ENCODE assay signal across 26 mouse cellular contexts in the genomic region with DNA sequence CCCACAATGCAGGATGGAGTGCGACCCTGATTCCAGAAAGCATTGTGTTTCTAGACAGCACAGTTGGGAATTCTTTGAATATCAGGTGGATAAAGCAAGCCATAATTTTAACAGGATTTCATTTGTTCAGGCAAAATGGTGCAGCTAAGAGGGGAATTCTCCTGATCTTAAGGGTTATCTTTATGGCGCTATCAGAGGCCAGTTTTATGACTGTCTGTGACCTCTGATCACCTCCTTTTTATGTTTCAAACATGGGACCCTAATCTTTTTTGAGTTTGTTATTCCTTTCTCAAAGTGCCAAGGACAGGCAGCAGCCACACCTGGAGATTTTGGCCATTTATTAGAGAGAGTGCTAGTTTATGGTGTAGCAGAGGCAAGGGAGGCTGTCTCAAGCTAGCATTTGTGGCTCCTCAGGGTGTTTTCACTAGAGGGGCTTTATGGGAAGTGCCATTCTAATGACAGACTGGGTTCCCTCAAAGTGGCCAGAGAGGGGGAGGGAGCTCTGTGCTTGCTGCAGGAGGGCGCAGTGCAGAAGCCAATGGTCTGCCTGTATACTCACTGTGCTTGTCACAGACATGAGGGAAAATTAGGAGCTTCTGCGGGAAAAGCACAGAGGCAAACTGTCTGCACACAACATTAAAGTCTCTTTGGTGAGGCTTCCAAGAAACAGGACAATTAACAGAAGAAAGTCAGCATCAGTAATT. TPM values are rescaled to one million over a fixed set of nuclear protein-coding genes. Genes with fewer than 3 reads are reported as not detected.
DNase-seq lines count a peak whose midpoint lies in the region; ATAC-seq lines count a peak whose summit lies in the region.
"Had no signal": no experiment of that assay in that cellular context is flagged by ENCODE, and none has a peak within 500 bp of the region (broad histone marks: within the 10 kb centered on the region; RNA-seq: fewer than 3 reads in every experiment).

No protein-coding gene starts in this region.

- no peaks in the 10 kb centered on the region for H3K36me3 ChIP-seq in limb, embryonic 12.5 days
- H3K36me3 ChIP-seq in limb, embryonic 10.5 days, result no peaks in the 10 kb centered on the region
- H3K36me3 ChIP-seq: embryonic facial prominence, embryonic 13.5 days; embryonic facial prominence, embryonic 15.5 days; forebrain, embryonic 10.5 days; forebrain, embryonic 12.5 days; G1E had no signal

- ATAC-seq in limb, embryonic 12.5 days (ENCODE audit: insufficient number of reproducible peaks, insufficient read depth, low FRiP score, low TSS enrichment, low read depth), result peak; percentile 52
- ATAC-seq: activated CD4-positive, CD25-positive, alpha-beta regulatory T cell, adult 4 months; CD4-positive, CD25-positive, alpha-beta regulatory T cell, adult 4 months; forebrain, embryonic 14.5 days; forebrain, embryonic 16.5 days; Patski had no signal

- DNase-seq in embryo, embryonic 9.5 days (ENCODE audit: extremely low spot score), result peak; percentile 1
- no peak for DNase-seq in embryo, embryonic 11 days
- no peak for DNase-seq in limb, embryonic 10.5 days (ENCODE audit: low spot score)
- no peak for DNase-seq in cerebellum, adult 9-11 months
- DNase-seq: adrenal gland, adult 8-10 months; adrenal gland, postnatal 14 days; adrenal gland, postnatal 36 days; B cell, adult 2 months; cerebellum, adult 11-12 months; cerebellum, adult 2 months; cerebellum, adult 9-10 months; cerebellum, postnatal 14 days; cerebellum, postnatal 36 days had no signal

- 25% methylated on average over 4 of the region's 4 CpGs for WGBS in limb, embryonic 12.5 days
- WGBS in limb, embryonic 10.5 days, result 37% methylated on average over 4 of the region's 4 CpGs

- H3K9ac ChIP-seq in limb, embryonic 12.5 days (replicated peaks), result no peak overlapping the region
- H3K9ac ChIP-seq: embryonic facial prominence, embryonic 13.5 days; embryonic facial prominence, embryonic 15.5 days; forebrain, embryonic 12.5 days had no signal

- H3K27ac ChIP-seq in limb, embryonic 12.5 days, result no peak overlapping the region
- H3K27ac ChIP-seq in limb, embryonic 10.5 days, result no peak overlapping the region
- H3K27ac ChIP-seq: embryonic facial prominence, embryonic 13.5 days; embryonic facial prominence, embryonic 15.5 days; forebrain, embryonic 10.5 days; forebrain, embryonic 12.5 days had no signal

- no peaks in the 10 kb centered on the region for H3K9me3 ChIP-seq in limb, embryonic 12.5 days
- no peaks in the 10 kb centered on the region for H3K9me3 ChIP-seq in limb, embryonic 10.5 days (replicated peaks)
- H3K9me3 ChIP-seq: embryonic facial prominence, embryonic 13.5 days; embryonic facial prominence, embryonic 15.5 days; forebrain, embryonic 10.5 days; forebrain, embryonic 12.5 days had no signal

- no peak overlapping the region for H3K4me3 ChIP-seq in limb, embryonic 12.5 days (replicated peaks)
- no peak overlapping the region for H3K4me3 ChIP-seq in limb, embryonic 10.5 days
- H3K4me3 ChIP-seq: embryonic facial prominence, embryonic 13.5 days; embryonic facial prominence, embryonic 15.5 days; erythroblast, embryonic 14.5 days; forebrain, embryonic 10.5 days; forebrain, embryonic 12.5 days had no signal

- no peak overlapping the region for H3K4me2 ChIP-seq in limb, embryonic 12.5 days
- H3K4me2 ChIP-seq: embryonic facial prominence, embryonic 13.5 days; embryonic facial prominence, embryonic 15.5 days; forebrain, embryonic 12.5 days had no signal

- peaks cover 6% of the 10 kb centered on the region for H3K4me1 ChIP-seq in limb, embryonic 12.5 days (replicated peaks)
- H3K4me1 ChIP-seq in limb, embryonic 10.5 days, result no peaks in the 10 kb centered on the region
- H3K4me1 ChIP-seq: embryonic facial prominence, embryonic 13.5 days; embryonic facial prominence, embryonic 15.5 days; forebrain, embryonic 12.5 days had no signal

- H3K27me3 ChIP-seq in limb, embryonic 12.5 days, result no peaks in the 10 kb centered on the region
- H3K27me3 ChIP-seq in limb, embryonic 10.5 days (ENCODE audit: low read depth, poor library complexity, severe bottlenecking), result no peaks in the 10 kb centered on the region
- H3K27me3 ChIP-seq: CH12.LX; embryonic facial prominence, embryonic 13.5 days; embryonic facial prominence, embryonic 15.5 days; forebrain, embryonic 12.5 days; Patski had no signal

RNA-seq across cellular contexts. Expression of a gene that starts 30.6 kb away (rescaled TPM):
- polyA plus RNA-seq in limb, embryonic 12.5 days (2016; fragmentation: Nextera tagmentation; extraction: Ambion mirVana), result not detected in 2 replicates
- 0.04 and 0.13 TPM in 2 replicates for polyA plus RNA-seq in limb, embryonic 10.5 days (2016; fragmentation: Nextera tagmentation; extraction: Ambion mirVana)
- polyA plus RNA-seq: activated CD4-positive, CD25-positive, alpha-beta regulatory T cell, adult 4 months; CD4-positive, CD25-positive, alpha-beta regulatory T cell, adult 4 months; embryonic facial prominence, embryonic 13.5 days; embryonic facial prominence, embryonic 15.5 days; erythroblast, embryonic 14.5 days; forebrain, embryonic 12.5 days; forebrain, embryonic 14.5 days; forebrain, embryonic 16.5 days; G1E; Patski had no signal
